Mouse (Mus musculus) kidney, postnatal 25 days (tissue): Measurements from ENCODE around the gene Ctsj.
"Not testable (repeated sequence)": the region's sequence is repeated elsewhere in the genome, so short reads cannot be mapped to it uniquely, and the experiment has no call there.

Experiments
- DNase-seq, 2 experiments: peaks; one replicate each; pipeline ENCODE4 v3.0.0; 2021; ENCODE audit warnings: mixed read lengths in 2 of 2

Ctsj gene

GRCm38 (mm10) chr13:61005859-61006258, at the start of gene Ctsj:
Gene Ctsj (minus strand): TSS chr13:61005959.
- no peak for DNase-seq

- no peak for DNase-seq
Measured at GRCm38 (mm10) chr13:61040531-61040930, 34.8 kb upstream of the Ctsj start, which contains the start of gene Ctsq. Gene Ctsq (minus strand): TSS chr13:61040631.

- DNase-seq, result no peak
Measured at GRCm38 (mm10) chr13:61022785-61023184, 17.0 kb upstream of the Ctsj start.

DNA sequence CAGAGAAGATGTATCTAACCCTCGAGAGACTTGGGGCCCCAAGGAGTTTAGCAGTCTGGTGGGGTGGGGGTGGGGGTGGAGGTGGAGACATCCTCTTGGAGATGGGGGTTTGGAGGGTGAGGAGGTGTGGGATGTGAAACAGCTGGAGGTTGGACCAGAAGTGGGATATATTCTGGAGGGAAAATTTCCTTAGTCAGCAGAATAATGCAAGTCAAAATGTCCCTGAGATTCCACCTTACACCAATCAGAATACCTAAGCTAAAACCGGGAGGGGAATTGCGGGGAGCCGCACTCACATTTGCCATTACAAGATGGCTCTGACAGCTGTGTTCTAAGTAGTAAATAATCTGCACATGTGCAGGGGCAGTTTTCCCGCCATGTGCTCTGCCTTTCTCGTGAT, 16.1 kb upstream of the Ctsj start:
- DNase-seq, result no peak

DNA sequence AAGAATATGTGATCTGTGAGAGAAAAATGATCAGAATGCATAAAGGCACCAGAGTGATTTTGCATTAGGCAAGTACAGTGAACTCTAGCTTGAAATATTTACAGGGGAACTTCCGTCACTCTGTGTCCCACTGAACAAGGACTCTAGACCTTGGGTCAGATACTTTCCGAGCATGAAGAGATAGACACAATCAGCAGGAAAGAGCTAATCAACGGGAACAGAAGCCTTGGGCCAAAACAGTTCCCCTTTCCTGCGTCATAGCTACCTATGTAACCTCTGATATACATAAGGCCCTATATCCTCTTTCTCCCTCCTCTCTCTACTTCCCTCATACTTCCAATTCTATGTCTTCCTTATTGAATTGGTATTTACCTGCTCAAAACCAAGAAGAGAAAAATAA, 4.4 kb upstream of the Ctsj start:
- no peak for DNase-seq

GRCm38 (mm10) chr13:60997600-60997999, 8.2 kb downstream of the Ctsj start:
- no peak for DNase-seq

DNA sequence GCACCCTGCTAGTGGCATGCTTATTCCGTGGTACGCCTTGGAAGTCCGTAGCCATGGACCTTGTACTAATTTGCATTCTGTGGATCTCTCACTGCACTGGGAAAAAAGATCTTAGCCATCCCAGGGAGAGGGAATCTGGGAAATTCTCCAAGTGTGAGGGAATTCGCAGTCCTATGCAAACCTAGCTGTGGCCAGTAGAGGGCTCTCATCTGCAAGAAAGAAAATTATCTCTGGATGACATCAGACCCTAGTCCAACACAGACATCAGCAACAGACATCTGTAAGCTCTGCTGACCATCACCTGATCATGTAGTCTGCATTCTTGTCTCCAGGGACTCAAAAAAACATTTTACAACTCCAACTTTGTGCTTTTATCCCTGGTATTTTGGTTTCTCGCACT, 18.8 kb downstream of the Ctsj start:
- not testable (repeated sequence) for DNase-seq

DNA sequence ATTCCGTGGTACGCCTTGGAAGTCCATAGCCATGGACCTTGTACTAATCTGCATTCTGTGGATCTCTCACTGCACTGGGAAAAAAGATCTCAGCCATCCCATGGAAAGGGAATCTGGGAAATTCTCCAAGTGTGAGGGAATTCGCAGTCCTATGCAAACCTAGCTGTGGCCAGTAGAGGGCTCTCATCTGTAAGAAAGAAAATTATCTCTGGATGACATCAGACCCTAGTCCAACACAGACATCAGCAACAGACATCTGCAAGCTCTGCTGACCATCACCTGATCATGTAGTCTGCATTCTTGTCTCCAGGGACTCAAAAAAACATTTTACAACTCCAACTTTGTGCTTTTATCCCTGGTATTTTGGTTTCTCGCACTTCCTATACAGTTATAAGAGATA, 33.4 kb downstream of the Ctsj start:
- not testable (repeated sequence) for DNase-seq

GRCm38 (mm10) chr13:60963985-60964384, 41.8 kb downstream of the Ctsj start:
- DNase-seq, result not testable (repeated sequence)

GRCm38 (mm10) chr13:60961706-60962105, 44.1 kb downstream of the Ctsj start:
- peak in 1 of 2 experiments; percentile 40 for DNase-seq
